Mouse (Mus musculus) layer of hippocampus, adult 8-10 months (tissue): ENCODE data around the gene Arl5a. TPM values are rescaled to one million over a fixed set of nuclear protein-coding genes. Genes with fewer than 3 reads are reported as not detected.
A peak's percentile ranks its signal among the peaks of the same experiment; 100 is the strongest.

Source experiments
- DNase-seq, 2 experiments: peaks; one replicate each; pipeline ENCODE4 v3.0.0; 2022; ENCODE audit warnings: low spot score in 2 of 2
- total RNA-seq, 4 experiments: library from RNA; stranded (reverse); gene quantifications; 2 replicates each; pipeline ENCODE4 v1.2.4; 2022

Gene Arl5a
- total RNA-seq, 4 experiments from 2014 or later: 55.1 to 67.2 (median 61.6) TPM

DNA sequence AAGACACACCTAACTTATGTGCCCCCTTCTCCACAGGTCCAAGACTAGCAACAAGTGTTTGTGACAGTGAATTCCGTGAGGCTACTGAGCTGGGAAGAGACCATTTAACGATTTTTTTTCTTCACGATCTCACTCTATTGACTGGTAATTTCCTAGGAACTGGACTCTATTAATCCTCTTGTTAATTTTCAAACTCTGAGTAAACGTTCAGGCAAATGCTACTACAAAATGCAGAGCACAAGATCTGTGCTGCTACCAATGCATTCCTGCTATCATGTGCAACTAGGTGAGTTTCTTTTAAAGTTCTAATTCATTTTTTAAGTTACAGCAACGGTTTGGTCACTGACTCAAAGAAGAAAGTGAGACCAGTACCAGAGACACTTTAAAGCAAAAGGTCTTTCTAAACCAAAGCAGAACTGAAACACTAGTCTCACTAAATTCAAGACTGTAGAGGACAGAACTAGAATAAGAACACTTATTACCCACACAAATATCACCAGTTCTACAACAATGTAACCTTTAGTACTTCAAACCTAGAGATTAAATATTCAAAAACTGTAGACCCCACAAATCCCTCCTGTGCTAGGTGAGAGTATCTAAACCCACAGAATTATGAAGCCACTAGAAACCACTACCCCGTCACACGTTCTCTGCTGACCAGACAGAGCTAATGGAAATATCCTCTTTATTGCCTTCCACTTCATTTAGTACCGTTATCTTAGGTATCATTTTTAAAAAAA is 1.7 kb downstream of the Arl5a start:
- DNase-seq: no peak

GRCm38 (mm10) chr2:52421197-52421596 is 3.5 kb downstream of the Arl5a start:
- DNase-seq: no peak

DNA sequence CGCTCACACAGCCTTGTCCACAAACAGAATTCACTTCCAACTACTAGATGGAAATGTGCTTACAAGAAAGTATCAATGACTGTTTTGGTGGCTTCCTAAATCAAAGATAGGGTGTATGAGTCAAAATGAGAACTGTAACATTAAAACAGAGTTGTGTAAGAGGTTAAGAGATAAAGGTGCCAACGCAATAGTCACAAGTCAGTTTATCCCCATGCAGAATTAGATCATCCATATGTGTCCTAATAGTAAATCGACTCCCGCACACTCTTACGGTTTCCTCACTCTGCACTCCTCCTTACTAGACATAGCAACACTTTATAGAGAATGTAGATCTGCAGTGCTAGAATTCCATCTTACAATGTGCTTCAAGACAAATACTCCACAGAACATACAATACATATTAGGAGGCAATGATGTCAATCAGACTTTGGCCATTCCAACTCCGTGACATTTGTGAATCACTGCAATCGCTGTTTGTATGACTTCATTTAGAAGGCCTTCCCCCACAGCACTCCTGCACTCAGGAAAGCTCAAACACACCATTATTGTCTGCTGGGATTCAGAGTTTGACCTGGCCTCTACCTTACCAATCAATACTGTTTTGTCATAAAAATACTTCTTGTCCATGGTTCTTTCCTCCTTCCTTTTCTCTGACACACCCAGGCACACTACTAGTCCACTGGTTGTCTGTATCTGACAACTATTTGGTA is 4.5 kb downstream of the Arl5a start:
- no peak for DNase-seq

DNA sequence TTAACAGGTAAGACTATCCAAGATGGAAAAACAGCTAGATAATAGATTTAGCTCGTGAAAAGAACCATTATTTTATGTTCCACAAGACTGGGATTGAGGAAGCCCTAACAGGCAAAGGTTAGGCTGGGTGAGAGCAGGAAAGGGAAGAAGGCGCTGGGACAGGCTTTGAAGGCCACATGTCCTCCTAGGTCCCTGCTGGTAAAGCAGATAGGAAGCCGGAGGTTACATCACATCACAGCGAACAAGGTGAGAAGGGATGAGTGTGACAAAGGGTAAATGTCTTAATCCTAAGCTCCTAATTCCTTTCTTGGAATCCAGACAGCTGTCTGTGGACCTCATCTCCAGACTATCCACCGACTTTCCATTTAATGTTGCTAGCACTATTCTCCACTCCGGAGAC is 5.4 kb downstream of the Arl5a start:
- DNase-seq: no peak

- no peak for DNase-seq
Observed at GRCm38 (mm10) chr2:52412524-52413037, 12.1 kb downstream of the Arl5a start.

DNA sequence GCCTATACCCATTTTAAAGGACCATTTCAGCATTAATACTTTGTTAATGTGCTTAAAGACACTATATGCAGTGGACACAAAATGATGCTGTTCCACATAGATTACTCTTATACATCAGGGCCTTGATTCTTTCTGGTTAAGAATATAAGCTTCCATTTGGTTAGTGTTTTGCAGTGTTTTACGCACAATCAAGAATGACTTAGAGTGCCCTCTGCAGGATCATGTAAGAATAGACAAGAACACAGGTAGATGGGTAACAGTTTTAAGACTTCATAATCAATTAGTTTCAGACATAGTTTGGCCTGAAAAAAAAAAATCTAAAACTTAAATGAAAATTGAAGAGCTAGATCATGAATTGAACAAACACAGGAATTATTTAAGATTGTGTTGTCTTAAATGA is 18.2 kb downstream of the Arl5a start:
- DNase-seq: no peak

DNA sequence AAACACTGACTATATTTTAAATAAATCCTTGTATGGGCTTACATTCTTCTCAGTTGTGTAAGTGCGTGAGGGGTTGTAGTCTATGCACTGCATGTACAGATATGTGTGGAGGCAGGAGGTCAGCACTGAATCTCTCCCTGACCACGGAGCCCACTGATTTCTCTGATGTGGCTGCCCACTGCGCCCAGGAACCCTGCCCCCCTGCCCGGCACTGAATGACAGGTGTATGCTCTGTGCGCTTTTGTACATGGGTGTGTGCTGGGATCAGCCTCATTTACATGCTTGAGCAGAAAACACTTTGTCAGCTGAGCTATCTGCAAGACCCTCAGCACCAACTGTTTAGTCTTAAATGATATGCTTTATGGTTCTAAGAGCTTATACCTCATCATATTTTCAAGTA is 19.5 kb downstream of the Arl5a start:
- DNase-seq: no peak

GRCm38 (mm10) chr2:52394529-52394928 is 30.2 kb downstream of the Arl5a start:
- no peak for DNase-seq

GRCm38 (mm10) chr2:52390415-52390975 is 34.2 kb downstream of the Arl5a start:
- DNase-seq: no peak

GRCm38 (mm10) chr2:52389975-52390374 is 34.7 kb downstream of the Arl5a start:
- DNase-seq: no peak

GRCm38 (mm10) chr2:52386451-52386850 is 38.2 kb downstream of the Arl5a start:
- DNase-seq: no peak

DNA sequence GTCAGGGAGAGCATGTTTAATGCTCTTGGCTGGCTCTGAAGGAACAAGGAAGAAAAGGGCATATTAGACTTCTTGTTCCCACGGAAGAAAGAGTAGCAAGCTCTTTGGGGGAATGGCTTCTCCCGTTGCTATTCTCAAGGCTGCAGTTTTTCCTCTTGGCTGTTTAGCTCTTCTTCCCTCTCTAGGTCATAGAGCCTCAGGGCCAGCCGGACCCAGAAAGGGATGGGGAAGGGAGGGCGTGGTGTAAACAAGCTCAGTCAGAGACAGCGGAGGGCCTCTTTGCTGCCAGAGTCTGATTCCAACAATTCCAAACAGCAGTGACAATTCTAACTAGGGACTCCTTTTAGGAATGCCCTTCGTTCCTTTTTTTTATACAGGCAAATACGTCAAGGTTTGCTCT is 38.7 kb downstream of the Arl5a start:
- DNase-seq: no peak

DNA sequence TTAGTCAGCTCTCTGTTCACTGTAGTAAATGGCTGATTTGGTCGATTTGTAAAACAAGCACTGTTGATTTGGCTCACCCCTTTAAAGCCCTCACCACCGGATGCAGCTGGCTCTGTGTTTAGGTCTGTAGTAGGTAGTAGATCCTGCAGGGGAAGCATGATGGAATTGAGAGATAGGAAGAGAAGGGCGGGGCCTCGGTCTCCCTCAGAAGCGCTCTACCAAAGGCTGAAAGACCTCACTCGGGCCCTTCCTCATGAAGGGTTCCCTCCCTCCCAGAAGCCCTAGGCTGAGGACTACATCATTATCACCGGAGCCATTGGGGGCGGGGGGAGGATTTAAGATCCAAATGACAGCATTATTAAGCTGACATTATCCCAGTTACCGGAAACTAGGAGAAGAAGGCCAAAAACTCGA is 45.8 kb downstream of the Arl5a start:
- DNase-seq: no peak

GRCm38 (mm10) chr2:52378448-52378804 is 46.3 kb downstream of the Arl5a start, which contains the start of gene Neb:
Neb (minus strand) TSS chr2:52378474.
- DNase-seq: no peak

DNA sequence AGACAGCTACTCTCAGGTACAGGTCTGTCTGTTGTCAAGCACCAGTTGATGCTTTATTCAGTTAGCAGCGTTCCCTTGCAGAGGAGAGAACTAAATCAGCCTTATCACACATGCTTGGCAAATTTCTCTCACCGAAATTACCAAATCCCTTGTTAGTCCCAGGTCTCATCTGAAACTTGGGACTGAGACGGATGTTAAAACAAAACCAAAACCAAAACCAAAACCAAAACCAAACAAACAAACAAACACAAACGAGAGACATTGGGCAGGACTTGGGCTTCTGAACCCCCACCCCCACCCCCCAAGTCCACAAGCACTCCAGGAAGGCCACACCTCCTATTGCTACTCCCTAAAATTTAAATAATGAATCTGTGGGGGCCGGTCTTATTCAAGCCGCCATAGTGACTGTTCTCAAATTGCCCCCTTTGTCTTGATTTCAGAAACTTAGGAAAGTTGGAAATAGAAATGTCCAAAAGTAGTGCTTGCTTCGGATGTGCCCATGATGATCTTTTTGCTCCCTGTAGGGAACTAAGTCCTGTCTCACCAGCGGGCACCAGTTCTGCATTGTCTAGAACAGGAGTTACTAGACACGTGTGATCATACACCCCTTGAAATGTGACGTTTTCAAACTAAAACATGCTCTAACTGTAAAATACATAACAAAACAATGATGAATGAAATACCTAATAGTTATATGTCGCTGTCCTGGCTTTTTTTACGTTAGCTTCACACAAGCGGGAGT is 46.8 kb downstream of the Arl5a start:
- DNase-seq: no peak

- DNase-seq: no peak
Observed at GRCm38 (mm10) chr2:52374706-52375105, 50.0 kb downstream of the Arl5a start.

DNA sequence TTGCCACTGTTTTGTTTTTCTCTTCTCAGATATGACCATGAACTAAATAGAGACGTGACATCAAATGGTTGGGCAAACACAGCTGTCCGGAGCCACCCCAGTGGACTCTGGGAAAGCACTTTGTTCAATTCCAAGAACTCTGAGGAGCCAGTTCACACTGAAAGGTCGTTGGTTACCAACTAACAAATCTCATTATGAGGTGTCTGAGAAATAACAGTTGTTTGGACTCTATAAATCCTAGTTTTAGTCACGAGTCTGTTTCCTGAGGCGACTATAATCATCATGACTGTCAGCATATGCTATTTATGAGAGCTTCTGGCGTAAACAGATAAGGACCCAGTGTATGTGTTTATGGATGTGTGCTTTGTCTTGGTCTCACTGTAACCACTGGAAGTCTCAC is 52.2 kb downstream of the Arl5a start:
- DNase-seq: no peak

DNA sequence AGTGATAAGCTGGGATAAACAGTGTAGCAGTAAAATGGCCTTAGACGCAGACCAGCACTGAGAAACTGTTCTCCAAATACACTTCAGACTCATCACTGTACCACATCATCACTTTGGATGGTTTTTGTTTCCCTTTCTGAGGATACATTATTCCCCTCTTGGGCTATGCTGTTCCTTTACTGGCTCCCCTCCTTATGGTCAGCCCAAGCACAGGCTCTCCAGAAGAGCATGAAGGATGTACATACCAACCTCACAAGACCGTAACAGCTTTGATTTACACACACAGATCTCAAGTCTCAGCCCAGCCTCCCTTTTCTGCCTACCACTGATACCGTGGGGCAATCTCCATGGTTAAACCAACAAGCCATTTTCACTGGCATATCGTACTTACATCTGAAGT is 52.6 kb downstream of the Arl5a start:
- DNase-seq: no peak

GRCm38 (mm10) chr2:52371066-52371465 is 53.6 kb downstream of the Arl5a start:
- DNase-seq: no peak

DNA sequence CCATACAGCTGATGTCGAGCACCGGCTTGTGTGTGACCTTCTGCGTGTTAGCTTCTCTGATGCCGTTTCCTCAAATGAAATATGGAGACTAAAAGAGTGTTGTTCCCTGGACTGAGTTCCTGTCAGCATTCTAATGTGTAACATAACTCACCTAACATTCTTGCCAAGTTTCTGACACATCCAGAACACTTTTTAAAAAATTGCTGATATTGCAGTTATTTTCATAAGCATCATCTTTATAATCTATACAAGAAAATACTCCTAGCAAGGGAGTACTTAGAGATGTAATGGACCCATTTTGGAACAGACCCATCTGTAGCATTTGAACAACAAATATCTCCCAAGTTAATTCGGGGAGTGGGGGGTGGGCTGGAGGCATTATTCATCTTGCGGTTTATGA is 55.1 kb downstream of the Arl5a start:
- DNase-seq: no peak

GRCm38 (mm10) chr2:52367665-52368064 is 57.0 kb downstream of the Arl5a start:
- no peak for DNase-seq

DNA sequence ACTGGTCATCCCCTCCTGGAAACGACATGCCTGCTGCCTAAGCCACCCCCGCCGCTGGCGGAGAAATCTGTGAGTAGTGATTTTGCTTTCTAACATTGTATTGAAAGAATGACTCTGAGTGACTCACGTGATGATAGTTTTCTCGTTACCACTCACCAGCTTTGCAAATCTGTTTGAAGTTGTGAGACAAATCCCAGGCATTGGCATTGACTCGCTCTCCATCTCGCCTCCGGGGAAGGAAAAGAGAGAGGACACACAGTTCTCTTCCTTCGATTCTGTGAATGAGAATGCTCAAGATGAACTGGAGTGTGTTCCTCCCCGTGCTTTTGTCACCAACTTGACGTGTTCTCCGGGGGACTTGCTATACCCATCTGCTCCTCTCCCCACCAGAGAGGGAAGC is 57.5 kb downstream of the Arl5a start:
- peak in 1 of 2 experiments; percentile 6 for DNase-seq
